Mouse (Mus musculus): Measurements from ENCODE around the gene Olfr986. TPM values are rescaled to one million over a fixed set of nuclear protein-coding genes. Genes with fewer than 3 reads are reported as not detected.

Olfr986 gene
- total RNA-seq, 4 experiments from 2014 or later: 0.08 TPM; not detected in 3

DNA sequence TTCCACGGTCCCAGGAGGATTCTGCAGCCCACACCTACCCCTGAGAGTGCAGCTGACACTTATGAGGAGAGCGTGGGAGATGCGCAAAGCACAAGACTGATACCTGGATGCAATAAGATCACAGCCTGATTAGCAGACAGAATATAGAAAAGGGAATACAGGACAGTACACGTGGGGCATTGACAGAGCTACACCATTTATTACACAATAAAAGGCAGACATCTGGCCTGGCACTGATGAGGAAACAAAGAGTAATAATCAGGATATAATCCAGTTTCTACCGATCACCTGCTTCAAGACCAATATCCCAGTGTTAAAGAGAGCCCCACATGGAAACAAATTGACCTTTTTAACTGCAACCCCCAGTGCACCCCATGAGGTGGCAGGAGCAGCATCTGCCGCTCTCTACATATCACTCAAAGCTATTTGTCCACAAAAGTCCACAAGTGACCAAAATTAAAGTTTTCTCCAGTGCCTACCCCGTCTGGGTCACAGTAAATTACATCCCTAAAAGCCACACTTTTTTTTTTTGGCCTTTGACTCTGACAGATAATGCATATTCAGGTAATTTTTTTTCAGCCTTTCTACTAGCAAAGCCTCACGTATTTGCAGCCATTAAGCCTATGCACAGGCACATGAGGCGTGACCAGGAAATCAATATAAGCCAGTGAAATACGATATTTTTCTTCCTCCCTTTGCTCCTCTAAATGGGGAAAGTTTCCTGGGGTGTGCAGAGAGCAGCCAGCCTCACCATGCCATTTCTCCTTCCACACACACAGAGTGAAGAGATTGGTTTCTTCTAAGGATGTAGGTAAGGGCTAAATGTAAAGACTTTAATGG is 53.7 kb downstream of the Olfr986 start:
- DNase-seq: no peak

GRCm38 (mm10) chr9:40235220-40235619 is 54.5 kb downstream of the Olfr986 start:
- no peak for DNase-seq

Other genes with a start within 250 kb of the Olfr986 start
- not detected for gene Olfr974, start 243.4 kb upstream of the Olfr986 start, total RNA-seq (2022)
- not detected for gene Olfr975, start 228.9 kb upstream of the Olfr986 start, total RNA-seq (2022)
- gene Olfr976, start 219.8 kb upstream of the Olfr986 start, total RNA-seq (2022): not detected
- not detected for gene Olfr978, start 188.8 kb upstream of the Olfr986 start, total RNA-seq (2022)
- gene Olfr979, start 177.5 kb upstream of the Olfr986 start, total RNA-seq (2022): not detected
- not detected for gene Olfr980, start 171.3 kb upstream of the Olfr986 start, total RNA-seq (2022)
- not detected for gene Olfr981, start 159.5 kb upstream of the Olfr986 start, total RNA-seq (2022)
- gene Olfr982, start 107.1 kb upstream of the Olfr986 start, total RNA-seq (2022): not detected
- gene Olfr983, start 87.3 kb upstream of the Olfr986 start, total RNA-seq (2022): not detected
- gene Olfr984, start 66.7 kb upstream of the Olfr986 start, total RNA-seq (2022): not detected
- under 1 TPM in 1 of 4 experiments, not detected in 3; 0.23 TPM for gene Olfr985, start 50.7 kb upstream of the Olfr986 start, total RNA-seq (2022)
- not detected for gene Tmem225, start 32.8 kb upstream of the Olfr986 start, total RNA-seq (2022)
- gene Zfp202, start 11.4 kb downstream of the Olfr986 start, total RNA-seq (2022): 1 to 10 TPM; 5.8 to 8.0 (median 6.7) TPM
- gene Scn3b, start 88.3 kb downstream of the Olfr986 start, total RNA-seq (2022): 10 to 100 TPM in 2 of 4 experiments, 1 to 10 TPM in 2; 8.7 to 14.7 (median 11.9) TPM

All from adrenal gland, adult 8-10 months (tissue).